Mouse (Mus musculus) MEL (cell line): Measurements from ENCODE around the gene Tia1. TPM values are rescaled to one million over a fixed set of nuclear protein-coding genes. Genes with fewer than 3 reads are reported as not detected.

ENCODE experiments used
- DNase-seq: peaks from one replicate; pipeline ENCODE4 v3.0.0; 2011; ENCODE audit warnings: low read depth, low spot score
- H3K27ac ChIP-seq: 2 replicates; pipeline ENCODE4 v1.5.1; 2012; ENCODE audit warnings: low read depth, mild to moderate bottlenecking, control low read depth, low read length, moderate library complexity; ENCODE audit not compliant: control insufficient read depth
- H3K27me3 ChIP-seq, 2 experiments: fragments of 150-350 bp in 1 of 2; sonication (generic) in 1 of 2; 2 replicates each; pipeline ENCODE4 v1.6.1; 2012; ENCODE audit warnings: low read length in 2 of 2, mild to moderate bottlenecking in 2 of 2, improper control_type of control experiment in 1 of 2, moderate library complexity in 1 of 2; ENCODE audit not compliant: insufficient read depth in 2 of 2, control insufficient read depth in 1 of 2
- H3K36me3 ChIP-seq, 2 experiments: 2 replicates each; pipeline ENCODE4 v1.6.1; 2012 to 2014; ENCODE audit warnings: low read length in 2 of 2, improper control_type of control experiment in 1 of 2, inconsistent platforms in 1 of 2, mild to moderate bottlenecking in 1 of 2; ENCODE audit not compliant: insufficient read depth in 2 of 2, control insufficient read depth in 1 of 2
- H3K4me1 ChIP-seq, 2 experiments: fragments of 150-350 bp in 1 of 2; sonication (generic) in 1 of 2; 2 replicates each; pipeline ENCODE4 v1.6.1; 2012; ENCODE audit warnings: low read length in 2 of 2, improper control_type of control experiment in 1 of 2, mild to moderate bottlenecking in 1 of 2; ENCODE audit not compliant: insufficient read depth in 2 of 2, control insufficient read depth in 1 of 2
- H3K4me3 ChIP-seq, 2 experiments: fragments of 150-350 bp in 1 of 2; sonication (generic) in 1 of 2; 2 replicates each; pipeline ENCODE4 v1.5.1; 2012; ENCODE audit warnings: low read depth in 2 of 2, low read length in 2 of 2, mild to moderate bottlenecking in 2 of 2, moderate library complexity in 2 of 2, control low read depth in 1 of 2, improper control_type of control experiment in 1 of 2; ENCODE audit not compliant: control insufficient read depth in 1 of 2, insufficient read depth in 1 of 2
- H3K79me2 ChIP-seq: 2 replicates; pipeline ENCODE4 v1.6.1; 2012; ENCODE audit warnings: mild to moderate bottlenecking, low read length, moderate library complexity; ENCODE audit not compliant: control insufficient read depth, poor library complexity, insufficient read depth
- H3K9ac ChIP-seq: 2 replicates; pipeline ENCODE4 v1.6.1; 2012; ENCODE audit warnings: low read depth, mild to moderate bottlenecking, control low read depth, low read length, moderate library complexity; ENCODE audit not compliant: control insufficient read depth, poor library complexity, severe bottlenecking
- H3K9me3 ChIP-seq: fragments of 150-350 bp; sonication (generic); replicated peaks from 2 replicates; pipeline ENCODE4 v1.6.1; 2012; ENCODE audit warnings: mild to moderate bottlenecking, low read length, improper control_type of control experiment, moderate library complexity; ENCODE audit not compliant: insufficient read depth
- BHLHE40 ChIP-seq: IDR thresholded peaks from 2 replicates; pipeline ENCODE4 v1.6.1; 2012; ENCODE audit warnings: low read depth, mild to moderate bottlenecking, inconsistent platforms, low read length, improper control_type of control experiment, borderline replicate concordance
- CHD2 ChIP-seq: IDR thresholded peaks from 2 replicates; pipeline ENCODE4 v1.6.1; 2011; ENCODE audit warnings: low read length, improper control_type of control experiment
- EP300 ChIP-seq, 2 experiments: IDR thresholded peaks; 2 replicates each; pipeline ENCODE4 v1.6.1; 2011; ENCODE audit warnings: improper control_type of control experiment in 2 of 2, low read length in 2 of 2, low read depth in 1 of 2, mild to moderate bottlenecking in 1 of 2
- KAT2A ChIP-seq: conservative IDR thresholded peaks from 2 replicates; pipeline ENCODE4 v1.6.1; 2012; ENCODE audit warnings: low read depth, low read length, improper control_type of control experiment, inconsistent platforms
- MAX ChIP-seq: IDR thresholded peaks from 2 replicates; pipeline ENCODE4 v1.6.1; 2011; ENCODE audit warnings: low read length, improper control_type of control experiment
- MEF2A ChIP-seq: IDR thresholded peaks from 2 replicates; pipeline ENCODE4 v1.6.1; 2014; ENCODE audit warnings: low read depth, mild to moderate bottlenecking, inconsistent platforms, low read length, improper control_type of control experiment; ENCODE audit not compliant: poor library complexity, insufficient replicate concordance, severe bottlenecking; ENCODE audit errors: extremely low read depth
- MYC ChIP-seq: IDR thresholded peaks from 2 replicates; pipeline ENCODE4 v1.6.1; 2011; ENCODE audit warnings: low read depth, mild to moderate bottlenecking, low read length, improper control_type of control experiment, moderate library complexity
- NELFE ChIP-seq: IDR thresholded peaks from 2 replicates; pipeline ENCODE4 v1.6.1; 2011; ENCODE audit warnings: low read depth, low read length, improper control_type of control experiment
- NRF1 ChIP-seq: IDR thresholded peaks from 2 replicates; pipeline ENCODE4 v1.6.1; 2014; ENCODE audit warnings: low read depth, mild to moderate bottlenecking, inconsistent platforms, low read length, improper control_type of control experiment, moderate library complexity; ENCODE audit not compliant: poor library complexity, insufficient read depth, severe bottlenecking
- POLR2A ChIP-seq, 2 experiments: IDR thresholded peaks; 2 replicates each; pipeline ENCODE4 v1.6.1; 2011 to 2012; ENCODE audit warnings: low read length in 2 of 2, mild to moderate bottlenecking in 2 of 2, control low read depth in 1 of 2, improper control_type of control experiment in 1 of 2, low read depth in 1 of 2, moderate library complexity in 1 of 2; ENCODE audit not compliant: control insufficient read depth in 1 of 2, insufficient read depth in 1 of 2, poor library complexity in 1 of 2
- POLR2AphosphoS5 ChIP-seq: IDR thresholded peaks from 2 replicates; pipeline ENCODE4 v1.6.1; 2012; ENCODE audit warnings: low read depth, borderline replicate concordance, mild to moderate bottlenecking, inconsistent platforms, low read length, moderate library complexity, mixed read lengths
- RCOR1 ChIP-seq: IDR thresholded peaks from 2 replicates; pipeline ENCODE4 v1.6.1; 2012; ENCODE audit warnings: low read depth, mild to moderate bottlenecking, inconsistent platforms, low read length, improper control_type of control experiment
- TBP ChIP-seq: IDR thresholded peaks from 2 replicates; pipeline ENCODE4 v1.8.0; 2011; ENCODE audit warnings: low read depth, low read length, improper control_type of control experiment
- TCF12 ChIP-seq: IDR thresholded peaks from 2 replicates; pipeline ENCODE4 v1.6.1; 2014; ENCODE audit warnings: low read depth, mild to moderate bottlenecking, inconsistent platforms, low read length, improper control_type of control experiment, moderate library complexity
- UBTF ChIP-seq: IDR thresholded peaks from 2 replicates; pipeline ENCODE4 v1.6.1; 2012; ENCODE audit warnings: low read depth, mild to moderate bottlenecking, inconsistent platforms, low read length, improper control_type of control experiment, moderate library complexity, borderline replicate concordance; ENCODE audit not compliant: insufficient read depth
- ZKSCAN1 ChIP-seq: IDR thresholded peaks from 2 replicates; pipeline ENCODE4 v1.6.1; 2012; ENCODE audit warnings: low read depth, mild to moderate bottlenecking, inconsistent platforms, low read length, improper control_type of control experiment, moderate library complexity
- polyA plus RNA-seq, 2 experiments: library from polyadenylated mRNA; stranded (reverse) in 1 of 2; unstranded in 1 of 2; fragments of >175 nt in 1 of 2; fragments of >200 nt in 1 of 2; gene quantifications; 2 replicates each; pipeline versions ENCODE4 v1.2.1 to v1.2.4; 2012; ENCODE audit warnings: low replicate concordance in 2 of 2, low read depth in 1 of 2; ENCODE audit not compliant: insufficient read length in 2 of 2, insufficient read depth in 1 of 2, missing spikeins in 1 of 2
- total RNA-seq: library from RNA; depleted of rRNA; stranded (reverse); fragments of 300-350 nt; gene quantifications from 2 replicates; pipeline ENCODE4 v1.2.3, GENCODE M21; 2012

Gene Tia1
- total and polyA plus RNA-seq, 3 experiments: 21.5 to 25.3 TPM; not detected in 1

- TF ChIP-seq MYC: peak; percentile 55; the same call in 1 of the 2 replicates
- no peak for TF ChIP-seq MEF2A
Observed at GRCm38 (mm10) chr6:86397257-86397980, 6.6 kb upstream of the Tia1 start (continued).

- peaks cover 9% of the 10 kb centered on the region for H3K79me2 ChIP-seq
- TF ChIP-seq TBP (no peak), UBTF (no peak), EP300 (IDR thresholded peaks at IDR 0.05; ENCODE audit: low read depth in 1 of 2, low read length in 2 of 2) (no peak), MAX (no peak), POLR2AphosphoS5 (no peak), MEF2A (no peak), ZKSCAN1 (no peak), TCF12 (no peak), BHLHE40 (no peak), NRF1 (no peak), POLR2A (IDR thresholded peaks at IDR 0.05; ENCODE audit: control insufficient read depth in 1 of 2, insufficient read depth in 1 of 2, low read depth in 1 of 2, low read length in 2 of 2, poor library complexity in 1 of 2) (no peak), CHD2 (no peak), NELFE (no peak), KAT2A (no peak)
- TF ChIP-seq, all 39 proteins: peak for 0
- Histone ChIP-seq H3K9ac (no peak overlapping the region), H3K27ac (no peak overlapping the region), H3K36me3 (peaks cover 0 to 10% of the 10 kb centered on the region in 2 experiments; a peak in 2 of 4 replicates), H3K4me3 (no peak overlapping the region), H3K4me1 (peaks cover 0 to 13% of the 10 kb centered on the region in 2 experiments; a peak in 2 of 4 replicates), H3K9me3 (no peaks in the 10 kb centered on the region), H3K27me3 (no peaks in the 10 kb centered on the region)
- DNase-seq: no peak
Observed at GRCm38 (mm10) chr6:86398986-86399385, 5.0 kb upstream of the Tia1 start.

DNA sequence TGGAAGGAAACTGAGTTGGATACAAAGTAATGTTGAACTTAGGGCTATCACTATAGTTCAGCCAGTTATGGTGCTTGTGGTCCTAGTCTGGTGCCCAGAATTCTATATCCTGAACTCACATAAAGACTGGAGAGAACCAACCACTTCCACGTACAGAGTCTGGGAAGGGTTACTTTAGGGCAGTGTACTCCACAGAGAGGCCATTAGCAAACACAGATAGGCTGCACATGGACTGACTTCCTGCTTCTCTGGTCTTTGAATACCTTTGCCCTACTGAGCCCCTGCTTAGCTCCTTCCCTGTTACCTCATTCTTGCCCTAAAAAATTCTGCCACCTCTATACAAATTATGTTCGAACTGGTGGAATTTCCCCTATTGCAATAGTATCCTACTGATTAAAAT, 4.0 kb upstream of the Tia1 start:
- no peaks in the 10 kb centered on the region for H3K27me3 ChIP-seq
- no peak overlapping the region for H3K27ac ChIP-seq
- H3K79me2 ChIP-seq: peaks cover 17% of the 10 kb centered on the region
- DNase-seq: peak; percentile 33
- TF ChIP-seq MYC: peak; percentile 53; the same call in 1 of the 2 replicates
- no peak for TF ChIP-seq RCOR1
- TF ChIP-seq, all 39 proteins: peak for 1
- Histone ChIP-seq H3K4me1 (peaks cover 0 to 13% of the 10 kb centered on the region in 2 experiments; a peak in 2 of 4 replicates), H3K4me3 (no peak overlapping the region), H3K36me3 (peaks cover 0 to 10% of the 10 kb centered on the region in 2 experiments; a peak in 2 of 4 replicates), H3K9me3 (no peaks in the 10 kb centered on the region), H3K9ac (no peak overlapping the region)
